Mouse (Mus musculus): ENCODE results near the gene Agtr1b. TPM values are rescaled to one million over a fixed set of nuclear protein-coding genes. Genes with fewer than 3 reads are reported as not detected.

Agtr1b gene
- total RNA-seq, 2 experiments from 2014 or later: 0.15 TPM; not detected in 1

GRCm38 (mm10) chr3:20288761-20289160 is 78.2 kb downstream of the Agtr1b start:
- H3K4me3 ChIP-seq: no peak overlapping the region
- TF ChIP-seq CTCF (conservative IDR thresholded peaks at IDR 0.05): no peak
- DNase-seq (ENCODE audit: low spot score in 2 of 2): no peak
- H3K27ac ChIP-seq: no peak overlapping the region

GRCm38 (mm10) chr3:20281796-20282195 is 85.2 kb downstream of the Agtr1b start:
- no peak for DNase-seq (ENCODE audit: low spot score in 2 of 2)
- TF ChIP-seq CTCF (conservative IDR thresholded peaks at IDR 0.05): no peak
- Histone ChIP-seq H3K27ac (no peak overlapping the region), H3K4me3 (no peak overlapping the region)

GRCm38 (mm10) chr3:20275633-20276032 is 91.3 kb downstream of the Agtr1b start, which contains the start of gene Cpb1:
TSS of gene Cpb1 (minus strand) at chr3:20275733.
- H3K27ac ChIP-seq: no peak within 1 kb of the TSS
- DNase-seq (ENCODE audit: low spot score in 2 of 2): no peak
- no peak for TF ChIP-seq CTCF (conservative IDR thresholded peaks at IDR 0.05)
- no peak within 1 kb of the TSS for H3K4me3 ChIP-seq

Other genes starting within 250 kb of the Agtr1b start
- gene Gyg, start 211.9 kb downstream of the Agtr1b start, total RNA-seq (2021): 10 to 100 TPM; 39.2 to 44.8 TPM
- under 1 TPM; 0.32 to 0.74 TPM for gene Cpa3, start 125.0 kb downstream of the Agtr1b start, total RNA-seq (2021)
- not detected for gene Cpb1, start 91.4 kb downstream of the Agtr1b start, total RNA-seq (2021)

Data from layer of hippocampus, adult 2 months (tissue).